Mouse (Mus musculus): ENCODE results near the gene U2af1l4. TPM values are rescaled to one million over a fixed set of nuclear protein-coding genes. Genes with fewer than 3 reads are reported as not detected.

U2af1l4 gene
- polyA plus RNA-seq, 1 experiment, result 63.6 TPM

DNA sequence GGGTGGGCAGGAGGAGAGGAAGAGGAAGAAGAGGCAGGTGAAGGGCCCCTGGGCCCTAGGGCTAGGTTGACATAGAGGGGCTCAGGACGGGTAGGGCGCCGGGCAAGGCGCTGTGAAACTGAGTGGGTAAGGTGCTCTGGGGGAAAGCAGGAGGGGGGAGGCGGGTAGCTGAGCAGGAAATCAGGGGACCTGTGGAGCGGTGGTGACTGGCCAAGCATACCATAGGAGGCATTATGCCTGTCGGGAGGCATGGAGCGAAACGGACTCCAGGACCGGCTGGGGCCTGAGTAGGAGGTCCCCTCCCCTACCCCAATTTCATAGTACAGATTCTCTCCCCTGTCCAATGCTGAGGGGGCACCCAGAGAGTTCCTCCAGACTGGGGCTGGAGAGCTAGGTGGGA, 40.2 kb upstream of the U2af1l4 start:
- no peaks in the 10 kb centered on the region for H3K36me3 ChIP-seq (ENCODE audit: control insufficient read depth, insufficient read depth)
- H3ac ChIP-seq (ENCODE audit: control insufficient read depth, insufficient read length, low read depth), result no peak overlapping the region
- no peaks in the 10 kb centered on the region for H3K27me3 ChIP-seq (ENCODE audit: control insufficient read depth, insufficient read depth, insufficient read length)
- no peaks in the 10 kb centered on the region for H3K79me2 ChIP-seq (ENCODE audit: control insufficient read depth, insufficient read depth)
- H3K4me3 ChIP-seq (ENCODE audit: insufficient read depth, poor library complexity, severe bottlenecking), result no peak overlapping the region
- H3K79me3 ChIP-seq (ENCODE audit: low read depth), result no peaks in the 10 kb centered on the region
- TF ChIP-seq USF1 (IDR thresholded peaks at IDR 0.05; ENCODE audit: low read depth) (no peak), FOSL1 (IDR thresholded peaks at IDR 0.05; ENCODE audit: insufficient read depth, low read length, poor library complexity, severe bottlenecking) (no peak)

DNA sequence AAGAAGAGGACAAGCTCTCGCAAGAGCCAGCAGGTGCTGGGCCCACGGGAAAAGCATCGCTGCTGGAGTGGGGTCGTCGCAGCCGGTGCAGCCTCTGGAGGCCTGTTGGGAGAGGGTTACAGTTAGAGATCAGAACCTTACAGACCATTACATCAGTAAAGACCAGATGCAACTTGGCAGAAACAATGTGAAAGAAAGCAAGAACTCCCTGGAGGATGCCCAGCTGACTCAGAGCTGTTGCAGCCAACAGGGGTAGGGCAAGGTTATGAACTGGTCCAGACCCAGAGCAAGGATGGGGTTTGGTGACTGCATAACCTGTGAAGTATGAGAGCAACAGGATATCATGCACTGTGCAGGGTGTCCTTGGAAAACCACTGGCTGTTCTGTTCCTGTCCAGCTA, 38.6 kb upstream of the U2af1l4 start:
- H3ac ChIP-seq (ENCODE audit: control insufficient read depth, insufficient read length, low read depth), result no peak overlapping the region
- H3K36me3 ChIP-seq (ENCODE audit: control insufficient read depth, insufficient read depth), result no peaks in the 10 kb centered on the region
- H3K79me2 ChIP-seq (ENCODE audit: control insufficient read depth, insufficient read depth), result no peaks in the 10 kb centered on the region
- H3K27me3 ChIP-seq (ENCODE audit: control insufficient read depth, insufficient read depth, insufficient read length), result no peaks in the 10 kb centered on the region
- H3K79me3 ChIP-seq (ENCODE audit: low read depth), result no peaks in the 10 kb centered on the region
- no peak overlapping the region for H3K4me3 ChIP-seq (ENCODE audit: insufficient read depth, poor library complexity, severe bottlenecking)
- TF ChIP-seq CEBPB (IDR thresholded peaks at IDR 0.05; ENCODE audit: low read depth), result no peak
- TF ChIP-seq USF1 (IDR thresholded peaks at IDR 0.05; ENCODE audit: low read depth), result no peak
- TF ChIP-seq FOSL1 (IDR thresholded peaks at IDR 0.05; ENCODE audit: insufficient read depth, low read length, poor library complexity, severe bottlenecking), result no peak
- TF ChIP-seq MYOD1 (IDR thresholded peaks at IDR 0.05; ENCODE audit: control insufficient read depth, insufficient read length, low read depth), result no peak
- no peak for TF ChIP-seq MAX (IDR thresholded peaks at IDR 0.05)
- TF ChIP-seq MYOG (IDR thresholded peaks at IDR 0.05; ENCODE audit: control insufficient read depth, extremely low read depth, insufficient read length), result no peak
- no peak for TF ChIP-seq CTCF (IDR thresholded peaks at IDR 0.05; ENCODE audit: control insufficient read depth, insufficient read depth, insufficient read length)

DNA sequence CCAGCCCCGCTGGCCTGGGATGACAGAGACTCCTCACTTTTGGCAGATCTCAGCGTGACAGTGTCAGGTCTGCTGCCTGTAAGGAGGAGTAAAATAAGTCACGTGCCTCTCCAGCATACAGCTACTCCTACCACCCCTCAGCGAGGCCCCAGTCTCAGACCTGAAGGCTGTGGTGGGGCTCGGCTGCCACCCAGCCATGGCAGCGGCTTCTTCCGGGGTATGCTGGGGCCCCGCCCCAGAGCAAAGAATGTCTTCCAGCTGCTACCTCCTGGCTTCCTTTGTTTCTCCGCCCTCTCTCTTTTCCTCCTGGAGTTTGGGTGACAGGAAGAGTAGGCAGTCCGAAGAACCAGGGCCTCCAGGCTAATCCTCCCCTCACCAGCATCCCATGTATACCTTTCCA, 37.1 kb upstream of the U2af1l4 start:
- no peak overlapping the region for H3K4me3 ChIP-seq (ENCODE audit: insufficient read depth, poor library complexity, severe bottlenecking)

GRCm38 (mm10) chr7:30526399-30526798, 36.7 kb upstream of the U2af1l4 start:
- TF ChIP-seq CEBPB (IDR thresholded peaks at IDR 0.05; ENCODE audit: low read depth) (no peak), CTCF (IDR thresholded peaks at IDR 0.05; ENCODE audit: control insufficient read depth, insufficient read depth, insufficient read length) (no peak)
- Histone ChIP-seq H3ac (ENCODE audit: control insufficient read depth, insufficient read length, low read depth) (no peak overlapping the region), H3K79me3 (ENCODE audit: low read depth) (no peaks in the 10 kb centered on the region), H3K79me2 (ENCODE audit: control insufficient read depth, insufficient read depth) (no peaks in the 10 kb centered on the region), H3K4me3 (ENCODE audit: insufficient read depth, poor library complexity, severe bottlenecking) (no peak overlapping the region), H3K36me3 (ENCODE audit: control insufficient read depth, insufficient read depth) (no peaks in the 10 kb centered on the region), H3K27me3 (ENCODE audit: control insufficient read depth, insufficient read depth, insufficient read length) (no peaks in the 10 kb centered on the region)

More for the DNA sequence above, 37.1 kb upstream of the U2af1l4 start:
- no peak overlapping the region for H3ac ChIP-seq (ENCODE audit: control insufficient read depth, insufficient read length, low read depth)
- no peak for TF ChIP-seq CTCF (IDR thresholded peaks at IDR 0.05; ENCODE audit: control insufficient read depth, insufficient read depth, insufficient read length)
- TF ChIP-seq MYOD1 (IDR thresholded peaks at IDR 0.05; ENCODE audit: control insufficient read depth, insufficient read length, low read depth), result no peak
- no peak for TF ChIP-seq MYOG (IDR thresholded peaks at IDR 0.05; ENCODE audit: control insufficient read depth, extremely low read depth, insufficient read length)
- no peak for TF ChIP-seq MAX (IDR thresholded peaks at IDR 0.05)
- no peak for TF ChIP-seq FOSL1 (IDR thresholded peaks at IDR 0.05; ENCODE audit: insufficient read depth, low read length, poor library complexity, severe bottlenecking)
- TF ChIP-seq CEBPB (IDR thresholded peaks at IDR 0.05; ENCODE audit: low read depth), result no peak
- no peak for TF ChIP-seq USF1 (IDR thresholded peaks at IDR 0.05; ENCODE audit: low read depth)
- H3K27me3 ChIP-seq (ENCODE audit: control insufficient read depth, insufficient read depth, insufficient read length), result no peaks in the 10 kb centered on the region
- no peaks in the 10 kb centered on the region for H3K79me3 ChIP-seq (ENCODE audit: low read depth)
- no peaks in the 10 kb centered on the region for H3K79me2 ChIP-seq (ENCODE audit: control insufficient read depth, insufficient read depth)
- H3K36me3 ChIP-seq (ENCODE audit: control insufficient read depth, insufficient read depth), result no peaks in the 10 kb centered on the region

GRCm38 (mm10) chr7:30526981-30527380, 36.1 kb upstream of the U2af1l4 start:
- TF ChIP-seq CEBPB (IDR thresholded peaks at IDR 0.05; ENCODE audit: low read depth) (no peak), MAX (IDR thresholded peaks at IDR 0.05) (no peak), FOSL1 (IDR thresholded peaks at IDR 0.05; ENCODE audit: insufficient read depth, low read length, poor library complexity, severe bottlenecking) (no peak), MYOD1 (IDR thresholded peaks at IDR 0.05; ENCODE audit: control insufficient read depth, insufficient read length, low read depth) (no peak), MYOG (IDR thresholded peaks at IDR 0.05; ENCODE audit: control insufficient read depth, extremely low read depth, insufficient read length) (no peak), CTCF (IDR thresholded peaks at IDR 0.05; ENCODE audit: control insufficient read depth, insufficient read depth, insufficient read length) (no peak), USF1 (IDR thresholded peaks at IDR 0.05; ENCODE audit: low read depth) (no peak)
- Histone ChIP-seq H3K36me3 (ENCODE audit: control insufficient read depth, insufficient read depth) (no peaks in the 10 kb centered on the region), H3ac (ENCODE audit: control insufficient read depth, insufficient read length, low read depth) (no peak overlapping the region), H3K27me3 (ENCODE audit: control insufficient read depth, insufficient read depth, insufficient read length) (no peaks in the 10 kb centered on the region), H3K4me3 (ENCODE audit: insufficient read depth, poor library complexity, severe bottlenecking) (no peak overlapping the region), H3K79me3 (ENCODE audit: low read depth) (no peaks in the 10 kb centered on the region), H3K79me2 (ENCODE audit: control insufficient read depth, insufficient read depth) (no peaks in the 10 kb centered on the region)

GRCm38 (mm10) chr7:30531291-30531815, 31.7 kb upstream of the U2af1l4 start:
- Histone ChIP-seq H3K36me3 (ENCODE audit: control insufficient read depth, insufficient read depth) (no peaks in the 10 kb centered on the region), H3K4me3 (ENCODE audit: insufficient read depth, poor library complexity, severe bottlenecking) (no peak overlapping the region), H3K79me3 (ENCODE audit: low read depth) (no peaks in the 10 kb centered on the region), H3K27me3 (ENCODE audit: control insufficient read depth, insufficient read depth, insufficient read length) (no peaks in the 10 kb centered on the region), H3ac (ENCODE audit: control insufficient read depth, insufficient read length, low read depth) (no peak overlapping the region), H3K79me2 (ENCODE audit: control insufficient read depth, insufficient read depth) (no peaks in the 10 kb centered on the region)
- TF ChIP-seq MAX (IDR thresholded peaks at IDR 0.05) (no peak), FOSL1 (IDR thresholded peaks at IDR 0.05; ENCODE audit: insufficient read depth, low read length, poor library complexity, severe bottlenecking) (no peak), USF1 (IDR thresholded peaks at IDR 0.05; ENCODE audit: low read depth) (no peak), MYOD1 (IDR thresholded peaks at IDR 0.05; ENCODE audit: control insufficient read depth, insufficient read length, low read depth) (no peak), CEBPB (IDR thresholded peaks at IDR 0.05; ENCODE audit: low read depth) (no peak), CTCF (IDR thresholded peaks at IDR 0.05; ENCODE audit: control insufficient read depth, insufficient read depth, insufficient read length) (no peak), MYOG (IDR thresholded peaks at IDR 0.05; ENCODE audit: control insufficient read depth, extremely low read depth, insufficient read length) (no peak)

Measured in C2C12 (cell line).